8 mouse cellular contexts compared by ENCODE assay signal in the genomic region with DNA sequence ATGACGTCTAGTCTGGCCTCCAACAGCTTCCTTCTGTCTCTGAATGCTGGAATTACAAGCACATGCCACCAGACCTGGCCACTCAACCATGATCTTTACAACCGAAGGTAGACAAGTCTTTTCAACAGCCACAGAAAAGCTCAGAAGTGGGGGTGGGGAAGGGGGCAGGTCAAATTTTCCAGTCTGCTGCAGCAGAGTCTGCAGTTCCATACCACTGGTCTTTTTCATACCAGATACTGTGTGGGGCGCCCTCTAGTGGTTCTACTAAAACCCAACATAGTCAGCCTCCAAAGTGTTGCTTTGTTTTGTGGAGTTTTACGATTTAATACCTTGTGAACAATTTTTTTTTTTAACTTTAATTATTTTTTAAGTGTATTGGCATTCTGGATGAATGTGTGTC. TPM values are rescaled to one million over a fixed set of nuclear protein-coding genes. Genes with fewer than 3 reads are reported as not detected.
A peak's percentile ranks its signal among the peaks of the same experiment; 100 is the strongest.
DNase-seq lines count a peak whose midpoint lies in the region; ATAC-seq and TF ChIP-seq lines count a peak whose summit lies in the region.

No protein-coding gene starts in this region.

- peak; percentile 70; the same call in 1 of the 2 replicates for TF ChIP-seq CTCF in brain, embryonic 14.5 days (IDR thresholded peaks at IDR 0.05; ENCODE audit: borderline replicate concordance, extremely low read depth, insufficient read depth, insufficient read length)

- peak overlapping the region; percentile 22; the same call in 1 of the 2 replicates for H3K4me2 ChIP-seq in kidney, embryonic 14.5 days (replicated peaks; ENCODE audit: low read depth, low read length)
- peak overlapping the region; percentile 16; the same call in 1 of the 2 replicates for H3K4me2 ChIP-seq in liver, embryonic 11.5 days
- peak overlapping the region; percentile 19; the same call in 1 of the 2 replicates for H3K4me2 ChIP-seq in neural tube, embryonic 15.5 days

- no peak overlapping the region for H3K4me3 ChIP-seq in kidney, embryonic 14.5 days (ENCODE audit: low read length)
- no peak overlapping the region for H3K4me3 ChIP-seq in liver, embryonic 11.5 days (ENCODE audit: low read depth, low read length)
- H3K4me3 ChIP-seq in neural tube, embryonic 15.5 days (replicated peaks) = no peak overlapping the region

- no peak for TF ChIP-seq POLR2A in brain, embryonic 14.5 days (IDR thresholded peaks at IDR 0.05; ENCODE audit: borderline replicate concordance, extremely low read depth, insufficient read depth, insufficient read length, poor library complexity, severe bottlenecking)

- peaks cover 24% of the 10 kb centered on the region for H3K36me3 ChIP-seq in kidney, embryonic 14.5 days (ENCODE audit: control insufficient read depth, insufficient read depth, low read length)
- H3K36me3 ChIP-seq in liver, embryonic 11.5 days (ENCODE audit: control insufficient read depth, insufficient read depth, low read length) = peaks cover 7% of the 10 kb centered on the region; the same call in 1 of the 2 replicates
- H3K36me3 ChIP-seq in neural tube, embryonic 15.5 days = peaks cover 13% of the 10 kb centered on the region

- H3K27me3 ChIP-seq in kidney, embryonic 14.5 days (ENCODE audit: control insufficient read depth, insufficient read depth, low read length) = no peaks in the 10 kb centered on the region
- H3K27me3 ChIP-seq in liver, embryonic 11.5 days (replicated peaks; ENCODE audit: control insufficient read depth, insufficient read depth, low read length) = no peaks in the 10 kb centered on the region
- H3K27me3 ChIP-seq in neural tube, embryonic 15.5 days (replicated peaks) = no peaks in the 10 kb centered on the region

- 0 out of 2 replicates have a peak, but pooled peaks cover 5% of the 10 kb centered on the region for H3K4me1 ChIP-seq in kidney, embryonic 14.5 days (ENCODE audit: control insufficient read depth, insufficient read depth, low read length)
- peaks cover 6% of the 10 kb centered on the region; the same call in 1 of the 2 replicates for H3K4me1 ChIP-seq in liver, embryonic 11.5 days (replicated peaks; ENCODE audit: control insufficient read depth, insufficient read depth, low read length)
- peaks cover 16% of the 10 kb centered on the region for H3K4me1 ChIP-seq in neural tube, embryonic 15.5 days

- DNase-seq in 3134 (ENCODE audit: extremely low read depth, insufficient read length, low spot score) = peak; percentile 16
- peak; percentile 81 for DNase-seq in CD4-positive helper T cell, adult 2 months (ENCODE audit: low read depth, low spot score)
- peak; percentile 76 for DNase-seq in brain, embryonic 14.5 days (ENCODE audit: low read depth)
- DNase-seq in forelimb bud, embryonic 11.5 days (ENCODE audit: low read depth, low spot score) = peak; percentile 68
- peak; percentile 65 for DNase-seq in liver, embryonic 11.5 days (ENCODE audit: low spot score)
- peak; percentile 77 for DNase-seq in thymus, postnatal 4 days

- H3K9ac ChIP-seq in kidney, embryonic 14.5 days (ENCODE audit: low read depth, low read length) = no peak overlapping the region
- no peak overlapping the region for H3K9ac ChIP-seq in liver, embryonic 11.5 days (ENCODE audit: low read depth, low read length)
- H3K9ac ChIP-seq in neural tube, embryonic 15.5 days (replicated peaks) = no peak overlapping the region

- WGBS in kidney, embryonic 14.5 days = 16% methylated on average over 4 of the region's 4 CpGs
- WGBS in liver, embryonic 11.5 days = 30% methylated on average over 4 of the region's 4 CpGs
- WGBS in neural tube, embryonic 15.5 days = 14% methylated on average over 4 of the region's 4 CpGs

- ATAC-seq in kidney, embryonic 14.5 days (ENCODE audit: low FRiP score, low TSS enrichment) = no peak
- no peak for ATAC-seq in liver, embryonic 11.5 days (replicated peaks; ENCODE audit: low FRiP score)
- no peak for ATAC-seq in neural tube, embryonic 15.5 days (ENCODE audit: low FRiP score)

- H3K27ac ChIP-seq in kidney, embryonic 14.5 days (ENCODE audit: low read depth, low read length) = no peak overlapping the region
- H3K27ac ChIP-seq in liver, embryonic 11.5 days (ENCODE audit: low read depth, low read length) = no peak overlapping the region
- no peak overlapping the region for H3K27ac ChIP-seq in neural tube, embryonic 15.5 days (replicated peaks)

- H3K9me3 ChIP-seq in kidney, embryonic 14.5 days (ENCODE audit: control insufficient read depth, low read length) = no peaks in the 10 kb centered on the region
- H3K9me3 ChIP-seq in liver, embryonic 11.5 days (ENCODE audit: control insufficient read depth, low read length) = no peaks in the 10 kb centered on the region
- no peaks in the 10 kb centered on the region for H3K9me3 ChIP-seq in neural tube, embryonic 15.5 days (replicated peaks)

RNA-seq across cellular contexts. Expression of a gene that starts 1.4 kb away (rescaled TPM):
- polyA plus RNA-seq in brain, embryonic 14.5 days (2012; rRNA removed) = 3.9 and 6.0 TPM in 2 replicates
- polyA plus RNA-seq in kidney, embryonic 14.5 days (2014; fragmentation: Nextera tagmentation; extraction: Ambion mirVana) = 2.5 and 2.7 TPM in 2 replicates
- 0.63 and 0.88 TPM in 2 replicates for polyA plus RNA-seq in liver, embryonic 11.5 days (2014; fragmentation: Nextera tagmentation; extraction: Ambion mirVana)
- 5.9 and 7.0 TPM in 2 replicates for polyA plus RNA-seq in neural tube, embryonic 15.5 days (2015; fragmentation: Nextera tagmentation; extraction: Ambion mirVana)

RNA-seq across cellular contexts. Expression of a gene that starts 13.2 kb away (rescaled TPM):
- polyA plus RNA-seq in brain, embryonic 14.5 days (2012; rRNA removed) = 52.1 and 56.8 TPM in 2 replicates
- polyA plus RNA-seq in kidney, embryonic 14.5 days (2014; fragmentation: Nextera tagmentation; extraction: Ambion mirVana) = 182 and 198 TPM in 2 replicates
- polyA plus RNA-seq in liver, embryonic 11.5 days (2014; fragmentation: Nextera tagmentation; extraction: Ambion mirVana) = 147 and 149 TPM in 2 replicates
- 108 and 116 TPM in 2 replicates for polyA plus RNA-seq in neural tube, embryonic 15.5 days (2015; fragmentation: Nextera tagmentation; extraction: Ambion mirVana)

RNA-seq across cellular contexts. Expression of a gene that starts 36.9 kb away (rescaled TPM):
- polyA plus RNA-seq in brain, embryonic 14.5 days (2012; rRNA removed) = 24.3 and 32.6 TPM in 2 replicates
- polyA plus RNA-seq in kidney, embryonic 14.5 days (2014; fragmentation: Nextera tagmentation; extraction: Ambion mirVana) = 8.9 and 13.8 TPM in 2 replicates
- 13.1 and 13.3 TPM in 2 replicates for polyA plus RNA-seq in liver, embryonic 11.5 days (2014; fragmentation: Nextera tagmentation; extraction: Ambion mirVana)
- polyA plus RNA-seq in neural tube, embryonic 15.5 days (2015; fragmentation: Nextera tagmentation; extraction: Ambion mirVana) = 19.4 and 19.6 TPM in 2 replicates

RNA-seq across cellular contexts. Expression of a gene that starts 58.6 kb away (rescaled TPM):
- 12.0 and 20.0 TPM in 2 replicates for polyA plus RNA-seq in brain, embryonic 14.5 days (2012; rRNA removed)
- 47.1 and 53.0 TPM in 2 replicates for polyA plus RNA-seq in kidney, embryonic 14.5 days (2014; fragmentation: Nextera tagmentation; extraction: Ambion mirVana)
- polyA plus RNA-seq in liver, embryonic 11.5 days (2014; fragmentation: Nextera tagmentation; extraction: Ambion mirVana) = 53.9 and 56.9 TPM in 2 replicates
- 7.4 and 13.7 TPM in 2 replicates for polyA plus RNA-seq in neural tube, embryonic 15.5 days (2015; fragmentation: Nextera tagmentation; extraction: Ambion mirVana)

RNA-seq across cellular contexts. Expression of a gene that starts 58.9 kb away (rescaled TPM):
- polyA plus RNA-seq in brain, embryonic 14.5 days (2012; rRNA removed) = 13.2 and 13.5 TPM in 2 replicates
- polyA plus RNA-seq in kidney, embryonic 14.5 days (2014; fragmentation: Nextera tagmentation; extraction: Ambion mirVana) = 80.2 and 111 TPM in 2 replicates
- 94.4 and 101 TPM in 2 replicates for polyA plus RNA-seq in liver, embryonic 11.5 days (2014; fragmentation: Nextera tagmentation; extraction: Ambion mirVana)
- polyA plus RNA-seq in neural tube, embryonic 15.5 days (2015; fragmentation: Nextera tagmentation; extraction: Ambion mirVana) = 39.4 and 40.1 TPM in 2 replicates

Comparison
In these comparisons a context has a peak if more than half of its experiments do, and no peak if none do; other contexts are left out.
1. DNase-seq: peak in every context shown above with its lines; median percentile 81 in CD4-positive helper T cell, adult 2 months; 77 in thymus, postnatal 4 days; 76 in brain, embryonic 14.5 days; 68 in forelimb bud, embryonic 11.5 days; 65 in liver, embryonic 11.5 days; 16 in 3134.